Mouse (Mus musculus) adrenal gland, adult 8-10 months (tissue): ENCODE data around the gene Dph2. TPM values are rescaled to one million over a fixed set of nuclear protein-coding genes. Genes with fewer than 3 reads are reported as not detected.

Experiments used
- DNase-seq: peaks from one replicate; pipeline ENCODE4 v3.0.0; 2022
- total RNA-seq, 4 experiments: library from RNA; stranded (reverse); gene quantifications; 2 replicates each; pipeline ENCODE4 v1.2.4; 2022

Dph2 gene
- 10 to 100 TPM in 3 of 4 experiments, 1 to 10 TPM in 1; 8.7 to 13.8 (median 11.2) TPM for total RNA-seq

DNA sequence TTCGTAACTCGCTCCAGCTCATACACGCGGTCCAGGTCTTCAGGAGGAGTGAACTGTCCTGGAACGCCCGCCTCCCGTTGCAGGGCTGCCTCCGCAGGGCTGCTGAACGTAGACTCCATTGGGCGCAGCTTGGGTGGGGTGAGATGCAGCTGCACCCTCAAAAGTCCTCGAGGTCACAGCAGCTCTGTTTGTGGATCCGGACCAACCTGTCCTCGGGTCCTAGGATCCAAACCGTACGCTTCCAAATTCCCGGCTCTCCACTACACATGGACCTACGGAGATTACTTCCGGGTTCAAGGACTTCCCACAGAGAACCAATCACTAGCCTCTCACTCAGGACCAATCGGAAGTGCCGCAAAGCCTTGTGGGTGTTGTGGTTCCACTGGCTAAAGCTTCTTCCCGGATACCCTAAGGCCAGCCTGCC lies at the start of gene Dph2:
Gene Dph2, minus strand, starts transcription at position 295 of the 424 bp plus-strand sequence.
- DNase-seq: peak; percentile 81

DNA sequence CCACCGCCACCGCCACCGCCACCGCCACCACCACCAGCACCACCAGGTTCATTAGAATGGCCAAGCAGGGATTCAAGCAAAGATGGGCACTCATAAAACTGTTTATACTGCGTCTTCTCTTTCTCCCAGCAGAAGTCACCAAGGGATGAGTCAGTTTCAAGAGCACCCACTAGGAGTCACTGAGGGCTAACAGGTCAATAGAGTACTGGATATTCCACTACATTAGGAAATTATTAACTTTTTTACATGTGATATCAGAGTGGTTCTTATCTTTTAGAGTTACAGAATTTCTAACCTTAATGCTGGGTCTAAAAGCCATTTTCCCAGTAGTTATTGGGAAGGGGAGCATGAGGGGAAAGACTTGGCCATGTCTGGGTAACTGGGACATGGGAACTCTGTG lies 45.1 kb upstream of the Dph2 start:
- no peak for DNase-seq

DNA sequence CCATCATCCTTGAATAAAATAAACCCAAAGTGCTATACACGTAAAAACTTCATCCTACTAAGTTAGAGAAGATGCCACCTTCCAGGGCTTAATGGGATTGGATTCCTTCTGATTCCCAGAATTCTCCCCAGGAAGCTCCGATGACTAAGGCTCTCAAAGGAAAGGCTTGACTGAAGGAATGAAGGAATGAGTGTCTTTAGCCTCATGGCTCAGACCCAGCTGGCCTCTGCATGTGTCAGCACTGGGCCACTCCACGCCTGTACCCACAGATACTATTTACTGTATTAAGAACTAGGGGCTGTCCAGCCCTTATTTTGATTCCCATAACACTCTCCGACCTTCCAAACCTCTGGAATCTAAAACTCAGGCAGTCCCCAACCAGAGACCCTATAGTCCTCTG lies 42.2 kb upstream of the Dph2 start:
- DNase-seq: no peak

DNA sequence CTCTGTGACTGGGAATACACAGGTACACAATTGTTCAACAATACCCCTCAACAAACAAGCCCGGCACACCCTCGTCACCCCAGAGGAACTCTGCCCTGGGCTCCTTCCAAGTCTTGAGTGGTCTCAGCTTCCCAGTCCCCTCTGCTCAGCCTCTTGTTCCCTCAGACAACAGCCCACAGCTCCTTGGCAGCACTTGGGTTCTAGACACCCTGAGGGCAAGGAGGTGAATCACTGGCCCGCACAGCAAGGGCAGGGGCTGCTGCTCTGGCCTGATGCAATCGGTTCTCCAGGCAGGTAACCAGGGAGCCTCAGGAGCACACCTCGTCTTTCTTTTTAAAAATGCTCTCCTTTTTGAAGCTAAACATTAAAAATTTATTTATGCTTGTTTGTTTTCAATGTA lies 41.4 kb upstream of the Dph2 start:
- no peak for DNase-seq

DNA sequence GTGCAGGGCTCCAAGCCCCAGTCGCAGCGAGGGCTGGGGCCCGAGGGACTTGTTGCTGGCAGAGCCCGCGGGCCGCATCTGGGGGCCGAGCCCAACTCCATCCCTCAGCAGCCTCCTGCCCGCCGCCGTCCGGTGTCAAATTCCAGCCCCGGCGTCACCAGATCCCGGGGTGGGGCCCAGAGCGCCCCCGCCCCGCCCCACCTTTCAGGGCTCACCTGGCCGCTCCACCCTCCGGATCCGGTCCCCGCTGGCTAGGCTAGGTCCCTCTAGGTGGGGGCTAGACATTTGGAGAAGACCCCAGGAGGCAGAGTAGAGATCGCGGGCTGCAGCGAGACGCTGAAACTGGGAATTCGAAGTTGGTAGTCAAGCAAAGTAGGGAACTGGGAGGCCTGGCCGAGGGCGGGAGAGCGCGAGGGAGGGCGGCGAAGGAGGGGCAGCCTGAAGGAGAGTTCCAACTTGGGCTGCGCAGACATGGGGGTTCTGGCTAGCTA lies 37.6 kb upstream of the Dph2 start, which contains the start of gene Artn:
Gene Artn, minus strand, starts transcription at position 373 of the 491 bp plus-strand sequence.
- no peak for DNase-seq

DNA sequence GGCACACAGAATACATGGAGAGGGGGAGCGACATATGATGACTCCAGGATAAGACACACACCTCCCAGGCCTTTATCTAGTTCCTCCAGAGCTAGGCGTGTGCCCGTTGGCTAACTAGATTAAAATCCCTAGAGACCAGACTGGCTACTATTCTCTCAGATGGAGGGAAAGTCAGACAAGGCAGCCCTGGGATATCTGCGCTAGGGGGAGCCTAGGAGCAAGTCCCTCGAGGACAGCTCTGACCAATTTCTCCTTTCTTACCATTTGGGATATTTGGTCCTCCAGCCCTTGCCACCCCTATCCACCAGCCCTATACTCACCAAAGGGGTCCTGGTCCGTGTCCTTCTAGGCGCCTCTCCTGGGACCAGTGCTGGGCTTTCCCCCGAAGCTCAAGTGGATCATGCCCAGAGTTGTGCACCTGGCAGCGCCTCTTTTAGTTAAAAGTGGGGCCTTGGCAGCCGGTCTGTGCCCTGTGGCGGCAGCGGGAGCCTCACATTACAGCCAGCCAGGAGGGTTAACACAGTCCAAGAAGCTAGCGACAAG lies 36.9 kb upstream of the Dph2 start:
- DNase-seq: peak; percentile 40

DNA sequence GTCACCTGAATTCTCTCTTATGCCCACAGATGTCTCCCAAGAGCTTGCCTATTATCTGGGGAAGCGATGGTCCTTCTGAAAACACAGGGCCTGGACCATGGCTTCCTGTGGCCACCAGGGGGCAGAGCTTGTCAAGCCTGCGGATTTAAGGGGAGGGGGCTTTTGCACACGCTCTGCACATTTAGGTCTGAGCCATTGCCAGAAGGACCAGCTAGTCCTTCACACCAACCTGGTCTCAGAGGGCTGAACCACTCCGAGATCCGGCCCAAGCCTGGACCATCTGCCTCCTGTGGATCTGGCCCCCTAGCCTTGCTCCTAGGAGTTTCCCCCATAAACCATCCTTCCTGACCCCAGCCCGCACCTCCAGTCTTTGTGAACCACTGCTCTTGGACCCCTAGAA lies 36.4 kb upstream of the Dph2 start:
- no peak for DNase-seq

DNA sequence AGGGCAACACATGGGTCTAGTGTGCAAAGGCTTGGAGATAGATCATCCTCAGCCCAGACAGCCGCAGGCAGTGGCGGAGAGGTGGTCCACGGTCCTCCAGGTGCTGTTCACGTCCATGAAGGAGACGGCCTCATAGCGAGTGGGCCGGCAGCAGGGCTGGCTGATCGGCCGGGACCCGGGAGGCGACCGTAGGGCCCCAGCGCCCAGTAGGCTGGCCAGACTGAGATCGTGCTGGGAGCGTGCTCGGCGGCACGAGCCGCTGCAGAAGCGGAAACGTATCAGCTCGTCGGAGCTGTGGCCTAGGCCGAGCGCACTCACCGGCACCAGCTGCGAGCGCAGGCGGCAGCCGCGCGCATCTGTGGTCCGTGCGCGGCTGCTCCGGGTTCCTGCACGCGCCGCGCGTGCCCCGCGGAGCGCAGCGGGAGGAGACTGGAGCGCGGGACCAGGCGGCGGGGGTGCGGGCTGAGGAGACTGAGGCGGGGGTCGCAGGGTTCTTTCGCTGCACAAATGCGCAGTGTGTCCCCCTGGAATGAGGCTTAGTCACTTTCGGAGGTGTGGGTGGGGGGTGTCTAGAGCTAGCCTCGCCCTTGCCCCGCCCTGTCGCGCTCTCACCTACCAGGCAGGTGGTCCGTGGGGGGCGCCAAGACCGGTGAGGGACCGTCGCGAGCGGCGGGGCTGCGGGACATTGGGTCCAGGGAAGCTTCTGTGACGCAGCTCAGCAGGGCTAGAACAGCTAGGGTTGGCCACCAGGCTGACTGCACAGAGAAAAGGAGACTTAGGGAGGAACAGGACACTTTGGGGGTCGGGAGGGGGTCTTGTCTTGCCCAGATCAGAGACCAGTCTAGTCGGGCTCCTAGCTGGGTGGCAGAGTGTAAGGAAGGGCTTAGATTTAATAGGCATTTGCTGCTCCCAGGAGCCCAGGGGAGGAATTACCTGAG lies 35.0 kb upstream of the Dph2 start:
- no peak for DNase-seq

DNA sequence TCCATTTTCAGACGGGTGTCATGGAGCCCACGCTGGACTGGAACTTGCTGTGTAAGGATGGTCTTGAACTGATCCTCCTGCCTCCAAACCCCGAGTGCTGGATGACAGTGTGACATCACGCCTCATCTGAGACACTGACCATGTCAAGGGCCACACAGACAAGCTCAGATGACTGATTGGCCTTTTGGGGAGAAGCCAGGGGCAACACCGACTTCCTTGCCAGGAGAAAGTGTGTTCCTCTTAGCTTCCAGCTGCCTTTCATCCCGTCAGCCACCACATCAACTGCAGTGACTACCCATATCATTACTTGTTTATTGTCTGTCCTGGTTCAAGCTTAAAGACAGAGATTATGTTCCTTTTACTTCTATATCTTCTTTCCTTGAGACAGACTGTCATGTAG lies 33.1 kb upstream of the Dph2 start:
- no peak for DNase-seq

DNA sequence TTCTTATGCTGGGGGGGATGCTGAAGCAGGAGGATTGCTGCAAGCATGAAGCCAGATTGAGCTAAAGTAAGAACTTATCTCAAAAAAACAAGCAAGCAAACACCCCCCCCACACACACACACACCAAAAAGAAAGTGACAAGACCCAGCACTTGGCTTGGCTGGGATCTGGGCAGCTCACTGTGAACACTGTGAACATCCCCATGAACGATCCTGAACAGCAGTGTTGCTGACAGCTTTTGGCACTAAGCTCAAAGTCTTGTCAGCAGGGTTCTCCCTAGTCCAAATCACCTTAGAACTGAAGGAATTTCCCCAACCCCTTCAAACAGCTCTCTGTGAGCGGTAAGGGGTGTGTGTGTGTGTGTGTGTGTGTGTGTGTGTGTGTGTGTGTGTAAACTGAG lies 31.6 kb upstream of the Dph2 start:
- no peak for DNase-seq

DNA sequence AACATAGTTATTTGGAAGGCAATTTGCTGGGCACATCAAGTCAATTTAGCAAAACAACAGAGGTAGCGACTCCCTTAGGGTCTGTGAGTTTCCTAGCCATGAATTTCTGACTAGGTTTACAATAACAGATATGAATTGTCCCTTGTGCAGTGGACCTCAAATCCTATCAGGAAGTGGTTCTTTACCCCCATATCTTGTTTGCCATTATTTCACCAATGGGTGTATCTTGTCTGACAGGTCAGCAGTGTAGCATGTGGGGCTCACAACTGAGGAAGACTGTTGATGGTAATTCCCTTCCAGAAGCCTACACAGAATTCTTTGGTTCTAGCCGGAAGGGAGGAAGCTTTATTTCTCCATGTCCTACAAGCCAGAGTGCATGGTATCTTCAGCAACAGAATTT lies 29.5 kb upstream of the Dph2 start:
- no peak for DNase-seq

DNA sequence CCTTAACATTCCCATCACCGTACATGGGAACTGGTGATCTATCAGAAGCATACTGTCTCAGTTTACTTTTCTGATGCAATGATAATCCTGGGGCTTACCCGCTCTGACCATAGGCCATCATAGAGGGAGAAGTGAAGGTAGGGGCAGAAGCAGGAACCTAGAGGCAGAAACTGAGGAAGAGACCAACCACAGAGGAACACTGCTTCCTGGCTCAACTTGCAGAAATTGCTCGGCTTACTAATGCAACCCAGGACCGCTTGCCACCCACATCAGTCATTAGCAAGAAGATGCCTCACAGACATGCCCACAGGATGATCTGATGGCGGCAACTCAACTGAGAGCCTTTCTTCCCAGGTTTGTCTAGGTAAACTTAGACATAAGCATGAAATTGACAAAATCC lies 26.9 kb upstream of the Dph2 start:
- DNase-seq: no peak

DNA sequence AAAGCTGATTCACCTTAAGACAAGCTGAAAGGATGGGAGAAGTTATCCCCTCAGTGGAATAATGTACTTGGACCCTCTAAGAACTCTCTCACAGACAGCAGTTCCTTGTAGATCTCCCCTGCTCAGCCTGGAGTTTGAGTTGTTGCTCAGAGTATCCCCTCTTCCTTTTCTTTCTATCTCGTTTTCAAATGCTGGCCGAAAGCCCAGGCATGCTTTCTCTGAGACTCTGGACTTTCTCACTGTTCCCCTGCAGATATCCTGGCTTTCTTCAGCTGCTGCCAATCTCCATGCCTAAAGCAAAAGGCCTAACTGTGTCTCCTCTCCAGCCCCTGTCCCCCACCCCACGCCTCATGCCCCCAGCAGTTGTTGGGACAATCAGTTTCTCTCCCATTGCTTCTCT lies 26.4 kb upstream of the Dph2 start:
- DNase-seq: no peak

DNA sequence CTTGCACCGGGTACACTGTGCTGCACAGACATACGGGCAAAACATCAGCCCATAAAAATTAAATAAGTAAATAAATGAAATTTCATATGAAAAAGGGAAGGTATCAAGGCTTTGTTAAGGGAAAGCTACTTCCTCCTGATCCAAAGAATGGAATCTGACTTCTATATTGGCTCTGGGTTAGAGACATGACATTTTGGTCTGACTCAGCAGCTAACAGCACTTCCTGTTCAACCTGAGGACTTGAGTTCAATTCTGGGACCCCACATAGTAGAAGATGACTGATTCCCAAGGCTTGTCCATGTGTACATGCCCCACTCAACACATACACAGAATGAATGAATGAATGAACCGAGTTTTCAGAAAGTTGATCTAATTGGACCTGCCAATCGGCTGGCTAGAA lies 26.0 kb upstream of the Dph2 start:
- no peak for DNase-seq

DNA sequence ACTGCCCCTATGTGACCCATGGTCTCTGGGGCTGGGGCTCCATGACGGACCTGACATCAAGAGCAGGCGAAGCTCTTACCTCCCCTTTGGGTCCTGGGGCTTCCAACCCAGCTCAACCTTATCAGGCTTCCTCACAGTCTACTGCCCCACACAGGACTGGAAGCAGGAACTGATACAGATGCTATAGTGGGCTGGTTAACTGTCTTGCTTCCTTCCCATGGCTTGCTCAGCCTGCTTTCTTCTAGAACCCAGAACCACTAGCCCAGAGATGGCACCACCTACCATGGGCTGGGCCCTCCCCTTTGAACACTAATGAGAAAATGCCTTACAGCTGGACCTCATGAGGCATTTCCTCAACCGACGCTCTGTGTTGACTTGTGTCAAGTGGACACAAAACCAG lies 25.6 kb upstream of the Dph2 start:
- DNase-seq: no peak

DNA sequence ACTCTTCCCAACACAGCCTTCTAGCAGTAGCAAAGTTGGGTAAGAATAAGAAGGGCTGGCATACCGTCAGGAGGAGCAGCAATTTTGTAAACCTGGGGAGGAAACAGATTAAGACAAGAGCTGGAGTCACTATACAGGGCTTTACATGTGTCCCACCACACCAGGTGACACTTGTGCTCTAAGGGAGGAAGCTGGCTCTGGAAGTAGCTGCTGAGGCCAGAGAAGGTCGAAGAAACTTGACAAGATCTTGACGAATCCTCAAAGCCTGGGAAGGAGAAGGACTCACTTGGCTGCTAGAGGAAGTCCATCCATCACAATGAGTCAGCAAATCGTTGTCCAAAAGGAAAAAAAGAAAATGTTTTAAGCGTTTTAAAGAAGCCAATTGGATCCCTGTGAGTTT lies 24.6 kb upstream of the Dph2 start:
- no peak for DNase-seq

DNA sequence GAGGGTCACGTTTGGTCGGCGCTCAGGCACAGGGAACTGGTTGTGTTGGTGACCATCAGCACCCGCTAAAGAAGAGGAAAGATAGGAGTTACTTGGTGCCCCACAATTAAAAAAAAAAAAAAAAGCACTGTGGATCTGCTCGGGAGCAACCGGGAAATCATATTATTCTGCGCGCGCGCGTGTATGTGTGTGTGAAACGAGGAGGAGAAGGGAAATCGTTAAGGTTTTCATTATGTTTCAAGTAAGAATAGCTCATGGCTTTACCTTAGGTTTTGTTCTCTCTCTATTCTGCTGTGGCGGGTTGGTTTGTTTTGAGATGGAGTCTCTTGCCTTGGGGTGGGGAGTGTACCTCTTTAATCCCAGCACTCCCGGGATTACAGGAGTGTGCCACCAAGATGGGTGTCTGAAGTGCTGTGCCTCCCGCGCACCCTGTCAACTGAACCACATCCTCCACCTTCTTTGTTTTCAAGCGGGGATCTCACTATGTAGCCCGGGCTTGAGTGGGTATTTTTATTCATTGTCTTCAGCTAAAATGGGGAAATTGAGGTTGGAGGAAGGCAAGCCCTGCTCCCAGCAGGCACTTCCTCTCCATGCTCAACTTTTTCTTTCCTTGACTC lies 23.8 kb upstream of the Dph2 start:
- DNase-seq: no peak

DNA sequence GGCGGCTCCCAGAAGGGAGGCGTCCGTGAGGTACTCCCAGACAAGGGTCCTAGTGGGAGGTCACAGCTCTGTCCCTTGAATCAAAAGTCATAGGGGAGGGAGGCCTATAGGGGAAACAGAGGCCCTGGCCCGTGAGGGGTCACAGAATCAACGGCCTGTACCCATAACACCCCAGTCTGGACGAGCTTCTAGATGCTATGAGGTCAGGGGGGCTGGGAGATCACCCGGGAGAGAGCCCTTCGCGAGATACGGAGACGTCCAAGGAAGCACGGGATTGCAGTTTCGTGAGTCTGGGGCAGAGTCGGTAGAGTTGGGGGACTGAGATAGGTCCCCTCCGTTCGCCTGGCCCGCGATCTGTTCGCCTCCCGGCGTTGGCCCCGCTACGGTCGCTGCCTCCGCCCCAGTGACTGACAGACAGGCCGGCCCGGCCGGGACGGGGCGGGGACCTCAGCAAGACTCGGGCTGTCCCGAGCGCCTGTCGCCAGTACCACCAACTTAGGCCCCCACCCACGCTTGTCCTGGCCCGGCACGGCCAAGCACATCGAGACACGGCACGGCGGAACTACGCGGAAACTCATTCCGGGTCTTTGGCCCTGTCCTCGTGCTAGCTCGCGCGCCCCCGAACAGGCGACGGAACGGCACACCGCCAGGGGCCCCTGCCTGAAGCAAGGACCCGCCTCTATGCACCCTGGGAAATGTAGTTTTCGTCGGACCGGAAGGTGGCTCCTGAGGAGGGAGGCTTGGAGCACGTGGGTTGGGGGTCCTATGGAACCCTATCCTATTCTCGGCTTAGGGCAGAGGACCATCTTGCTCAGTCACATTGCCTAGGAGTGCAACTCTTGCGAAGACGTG lies 23.0 kb upstream of the Dph2 start, which contains the start of gene Ipo13:
Gene Ipo13, minus strand, starts transcription at position 409 of the 852 bp plus-strand sequence.
- peak; percentile 87 for DNase-seq

DNA sequence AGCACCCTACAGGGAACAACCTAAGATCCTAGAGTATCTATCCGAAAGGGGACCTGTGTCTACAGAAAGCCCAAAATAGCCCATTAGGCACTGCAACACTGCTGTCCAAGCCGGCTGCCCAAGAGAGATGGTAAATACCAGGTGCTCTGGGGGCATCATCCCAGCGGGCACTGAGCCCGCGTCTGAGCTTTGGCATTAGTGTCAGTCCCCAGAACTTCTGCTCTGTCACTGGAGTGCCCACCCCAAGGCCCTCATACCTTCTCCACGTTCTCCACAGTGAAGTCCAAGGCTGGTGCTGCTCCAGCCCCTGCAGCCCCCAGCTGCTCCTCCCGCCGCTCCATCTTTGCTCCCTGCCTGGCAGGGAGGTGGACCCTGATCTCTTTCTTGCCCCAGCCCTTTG lies 22.2 kb upstream of the Dph2 start:
- DNase-seq: no peak

DNA sequence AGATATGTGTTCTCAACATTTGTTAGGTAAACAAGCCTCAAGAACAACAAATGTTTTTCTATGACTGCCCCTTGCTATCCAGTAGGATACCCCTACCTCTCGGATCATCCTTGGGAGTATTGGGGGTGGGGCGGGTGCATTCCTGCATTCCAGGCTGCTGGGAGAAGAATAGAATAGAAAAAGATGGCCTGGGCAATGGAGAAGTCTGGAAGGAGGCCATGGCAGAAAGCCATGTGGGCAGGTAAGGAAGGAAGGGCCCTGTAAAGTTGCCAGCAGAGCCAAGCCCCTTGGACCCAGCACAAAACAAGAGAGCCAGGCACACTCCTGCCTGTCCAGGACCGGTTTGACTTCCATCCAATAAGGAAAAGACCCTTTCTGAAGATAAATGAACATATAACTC lies 21.6 kb upstream of the Dph2 start:
- DNase-seq: no peak

DNA sequence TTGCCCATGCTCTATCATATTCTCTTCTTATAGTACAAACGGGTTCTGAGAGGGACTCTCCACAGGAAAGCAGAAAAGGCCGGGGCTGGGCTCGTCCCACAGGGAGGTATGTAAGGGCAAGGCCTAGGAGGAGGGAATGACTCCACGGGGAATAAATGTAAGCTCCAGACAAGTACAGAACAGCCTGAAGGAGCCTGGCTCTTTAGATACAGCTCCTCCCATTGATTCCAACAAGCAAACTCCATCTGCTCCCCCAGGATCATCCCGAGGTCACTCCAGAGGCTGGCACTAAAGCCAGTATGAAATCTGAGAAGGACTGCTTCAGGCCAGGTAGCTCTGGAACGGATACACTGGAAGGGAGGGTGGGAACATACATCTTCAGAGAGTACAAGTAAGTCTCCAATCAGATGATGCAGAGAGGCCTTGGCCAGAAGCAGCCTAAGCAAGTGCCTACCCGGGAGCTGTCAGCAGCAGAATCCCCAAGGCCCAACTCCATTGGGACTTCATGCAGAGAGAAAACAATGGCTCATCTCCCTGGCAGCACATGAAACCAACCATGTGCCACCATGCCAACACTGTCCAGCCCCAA lies 20.9 kb upstream of the Dph2 start:
- no peak for DNase-seq

DNA sequence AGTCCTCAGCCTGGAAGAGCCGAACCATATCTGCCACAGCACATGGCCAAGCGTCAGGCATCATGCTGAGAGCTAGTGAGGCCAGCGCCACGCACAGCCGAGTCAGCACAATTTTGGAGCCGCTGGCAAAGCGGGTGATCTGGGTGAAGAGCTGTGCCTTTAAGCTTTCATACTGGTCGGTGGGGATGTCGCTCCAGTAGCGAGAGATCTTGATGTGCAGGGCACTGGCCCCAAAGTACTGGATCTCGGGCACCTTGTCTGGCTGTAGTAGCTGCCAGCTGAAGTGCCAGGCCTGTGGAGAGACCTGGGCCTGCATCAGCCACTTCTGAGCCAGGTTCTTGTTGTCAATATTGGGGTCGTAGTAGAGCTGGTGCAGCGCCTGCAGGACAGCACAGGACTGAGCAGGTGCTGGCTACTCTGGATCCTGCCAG lies 20.3 kb upstream of the Dph2 start:
- DNase-seq: no peak
